Mouse (Mus musculus): ENCODE data around the gene Tmem265.

GRCm38 (mm10) chr7:127614891-127615843 lies 54.0 kb downstream of the Tmem265 start, which contains the start of gene Zfp629:
- TF ChIP-seq CTCF (IDR thresholded peaks at IDR 0.05; ENCODE audit: extremely low read depth, insufficient read depth, insufficient read length, insufficient replicate concordance) (no peak), POLR2A (IDR thresholded peaks at IDR 0.05; ENCODE audit: low read depth, low read length) (no peak)
